Mouse (Mus musculus): ENCODE data around the gene Tomm20l.

DNA sequence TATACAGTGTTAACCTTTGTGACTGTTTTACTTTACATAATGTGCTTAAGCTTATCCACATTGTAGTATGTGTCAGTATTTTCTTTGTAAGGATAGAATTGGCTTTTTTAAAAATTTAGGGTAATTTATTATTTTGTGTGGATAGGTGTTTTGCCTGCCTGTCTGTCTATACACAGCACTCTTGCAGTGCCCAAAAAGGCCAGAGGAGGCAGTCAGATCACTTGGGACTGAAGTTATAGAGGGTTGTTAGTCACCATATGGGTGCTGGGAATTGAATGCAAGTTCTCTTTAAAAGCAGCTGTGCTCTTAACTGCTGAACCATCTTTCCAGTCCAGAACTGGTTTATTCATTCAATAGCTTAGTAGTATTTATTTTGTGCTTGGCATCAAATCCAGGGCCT, 30.0 kb downstream of the Tomm20l start:
- no peak for TF ChIP-seq RCOR1 (IDR thresholded peaks at IDR 0.05; ENCODE audit: low read depth, low read length)
- TF ChIP-seq CTCF (IDR thresholded peaks at IDR 0.05 in 2 of 3, conservative IDR thresholded peaks at IDR 0.05 in 1 of 3; ENCODE audit: control insufficient read depth in 1 of 3, insufficient read depth in 1 of 3, low read depth in 2 of 3, low read length in 3 of 3, poor library complexity in 1 of 3, severe bottlenecking in 1 of 3): peak in 2 of 3 experiments; percentile 25 to 31; a peak in 2 of 6 replicates
- no peak for TF ChIP-seq POLR2A (IDR thresholded peaks at IDR 0.05; ENCODE audit: control insufficient read depth in 1 of 2, insufficient read depth in 1 of 2, low read depth in 1 of 2, low read length in 2 of 2, poor library complexity in 1 of 2)
- TF ChIP-seq MAFK (IDR thresholded peaks at IDR 0.05; ENCODE audit: borderline replicate concordance, low read depth, low read length): no peak
- TF ChIP-seq ZC3H11A (IDR thresholded peaks at IDR 0.05; ENCODE audit: low read depth, low read length): no peak
- no peak for TF ChIP-seq JUND (IDR thresholded peaks at IDR 0.05; ENCODE audit: low read depth, low read length)
- TF ChIP-seq MAZ (IDR thresholded peaks at IDR 0.05; ENCODE audit: low read depth, low read length): no peak
- TF ChIP-seq E2F4 (IDR thresholded peaks at IDR 0.05; ENCODE audit: borderline replicate concordance, low read depth, low read length): no peak
- no peak for TF ChIP-seq GATA1 (IDR thresholded peaks at IDR 0.05; ENCODE audit: low read depth, low read length)
- no peak for TF ChIP-seq MYB (IDR thresholded peaks at IDR 0.05; ENCODE audit: low read depth, low read length)
- no peak for TF ChIP-seq ZMIZ1 (IDR thresholded peaks at IDR 0.05; ENCODE audit: low read depth, low read length)
- no peak for TF ChIP-seq TCF12 (IDR thresholded peaks at IDR 0.05; ENCODE audit: low read depth, low read length)

Data from MEL (cell line).